Mouse (Mus musculus) heart, embryonic 10.5 days (tissue): ENCODE results near the gene Zfp114. TPM values are rescaled to one million over a fixed set of nuclear protein-coding genes. Genes with fewer than 3 reads are reported as not detected.

Source experiments
- DNase-seq: peaks from one replicate; pipeline ENCODE4 v3.0.0-alpha.2; 2017; ENCODE audit warnings: low spot score
- H3K27ac ChIP-seq: fragments of 300-500 bp; sonication (generic); 2 replicates; pipeline ENCODE4 v1.5.1; 2016; ENCODE audit warnings: mild to moderate bottlenecking
- H3K27me3 ChIP-seq: fragments of 300-500 bp; sonication (generic); 2 replicates; pipeline ENCODE4 v1.6.1; 2016; ENCODE audit warnings: mild to moderate bottlenecking; ENCODE audit not compliant: poor library complexity, insufficient read depth, severe bottlenecking
- H3K36me3 ChIP-seq: fragments of 300-500 bp; sonication (generic); 2 replicates; pipeline ENCODE4 v1.6.1; 2016; ENCODE audit warnings: mild to moderate bottlenecking, moderate library complexity
- H3K4me1 ChIP-seq: fragments of 300-500 bp; sonication (generic); 2 replicates; pipeline ENCODE4 v1.6.1; 2016; ENCODE audit warnings: mild to moderate bottlenecking
- H3K4me3 ChIP-seq: fragments of 300-500 bp; sonication (generic); 2 replicates; pipeline ENCODE4 v1.5.1; 2016; ENCODE audit warnings: mild to moderate bottlenecking, moderate library complexity
- H3K9me3 ChIP-seq: fragments of 300-500 bp; sonication (generic); 2 replicates; pipeline ENCODE4 v1.6.1; 2016; ENCODE audit warnings: mild to moderate bottlenecking, moderate library complexity
- WGBS: fragments of 180-500 bp; shearing (Covaris S2); methylation state at CpG from one replicate; pipeline ENCODE4 v1.1.7; 2016; 5-methylcytosine and 5-hydroxymethylcytosine counted together
- polyA plus RNA-seq: library from polyadenylated mRNA; unstranded; fragments of >200 nt; fragmentation: Nextera tagmentation; extraction: Ambion mirVana; gene quantifications from 2 replicates; pipeline ENCODE4 v1.2.1, GENCODE M21; 2016

Zfp114 gene
- polyA plus RNA-seq, 1 experiment from 2014 or later = 5.0 TPM

DNA sequence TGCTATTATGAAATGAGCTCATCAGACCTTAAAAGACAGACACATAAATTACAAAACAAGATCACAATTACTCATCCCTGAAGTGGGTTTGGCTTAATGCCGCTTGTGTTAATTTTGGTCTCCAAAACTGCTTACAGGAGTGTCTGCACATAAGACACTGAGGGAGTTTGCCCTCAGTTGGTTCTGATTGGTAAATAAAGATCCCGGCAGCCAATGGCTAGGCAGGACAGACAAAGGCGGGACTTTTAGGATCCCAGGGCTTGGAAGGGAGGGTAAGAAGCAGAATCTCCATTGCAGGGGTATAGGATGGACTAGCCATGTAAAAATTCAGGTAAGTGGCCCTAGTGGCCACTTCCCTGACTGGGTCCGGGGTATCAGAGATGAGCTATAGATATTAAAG lies 22.1 kb downstream of the Zfp114 start:
- Histone ChIP-seq H3K27me3 (no peaks in the 10 kb centered on the region), H3K4me1 (no peaks in the 10 kb centered on the region), H3K4me3 (no peak overlapping the region), H3K36me3 (peaks cover 77% of the 10 kb centered on the region), H3K27ac (no peak overlapping the region), H3K9me3 (peaks cover 22% of the 10 kb centered on the region)
- no peak for DNase-seq
- 90% methylated on average over 4 of the region's 4 CpGs for WGBS

DNA sequence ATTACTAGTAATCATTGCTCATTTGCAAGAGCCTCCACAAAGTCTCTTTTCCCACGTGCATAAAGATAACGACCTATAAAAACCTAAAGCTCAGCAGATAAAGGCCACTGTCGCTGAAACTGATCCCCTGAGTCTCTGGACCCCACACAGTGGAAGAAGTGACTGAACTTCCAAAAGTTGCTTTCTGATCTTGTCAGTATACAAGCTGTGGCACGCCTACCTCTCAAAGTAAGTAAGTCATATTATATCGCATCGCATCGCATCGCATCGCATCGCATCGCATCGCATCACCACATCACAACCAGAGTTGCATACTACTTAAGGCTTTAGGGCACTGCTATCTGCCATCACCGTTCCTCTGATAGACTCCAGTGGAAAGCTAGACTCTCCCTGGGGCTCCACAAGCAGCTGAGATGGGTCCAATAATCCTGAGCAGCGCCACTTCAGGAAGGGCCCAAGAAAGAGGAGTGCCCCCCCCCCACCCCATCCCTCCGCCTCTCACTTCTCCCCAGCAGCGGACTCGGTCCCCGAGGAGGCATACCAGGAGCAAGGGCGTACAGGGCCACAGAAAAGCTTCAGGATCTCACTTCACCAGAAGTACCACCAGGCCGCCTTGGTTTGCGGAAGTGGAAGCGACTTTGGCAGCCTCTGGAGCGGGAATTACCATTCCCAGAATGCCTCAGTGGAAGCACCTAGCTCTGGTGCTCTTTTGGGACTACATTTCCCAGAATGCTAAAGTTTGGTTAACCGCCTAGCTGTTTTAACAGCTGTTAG lies 32.8 kb downstream of the Zfp114 start:
- H3K27ac ChIP-seq = peak overlapping the region; percentile 95
- H3K4me3 ChIP-seq = peak overlapping the region; percentile 77
- no peaks in the 10 kb centered on the region for H3K9me3 ChIP-seq
- peak; percentile 92 for DNase-seq
- peaks cover 33% of the 10 kb centered on the region for H3K36me3 ChIP-seq
- H3K4me1 ChIP-seq = peaks cover 4% of the 10 kb centered on the region; the same call in 1 of the 2 replicates
- WGBS = 14% methylated on average over 24 of the region's 24 CpGs
- no peaks in the 10 kb centered on the region for H3K27me3 ChIP-seq

- H3K27me3 ChIP-seq = no peaks in the 10 kb centered on the region
- H3K9me3 ChIP-seq = no peaks in the 10 kb centered on the region
- 59% methylated on average over 7 of the region's 7 CpGs for WGBS
- peak overlapping the region; percentile 77 for H3K4me3 ChIP-seq
- DNase-seq = no peak
- peaks cover 4% of the 10 kb centered on the region; the same call in 1 of the 2 replicates for H3K4me1 ChIP-seq
- H3K36me3 ChIP-seq = peaks cover 26% of the 10 kb centered on the region
- no peak overlapping the region; the same call in 1 of the 2 replicates for H3K27ac ChIP-seq
Observed at GRCm38 (mm10) chr7:24208282-24208886, 33.5 kb downstream of the Zfp114 start.

DNA sequence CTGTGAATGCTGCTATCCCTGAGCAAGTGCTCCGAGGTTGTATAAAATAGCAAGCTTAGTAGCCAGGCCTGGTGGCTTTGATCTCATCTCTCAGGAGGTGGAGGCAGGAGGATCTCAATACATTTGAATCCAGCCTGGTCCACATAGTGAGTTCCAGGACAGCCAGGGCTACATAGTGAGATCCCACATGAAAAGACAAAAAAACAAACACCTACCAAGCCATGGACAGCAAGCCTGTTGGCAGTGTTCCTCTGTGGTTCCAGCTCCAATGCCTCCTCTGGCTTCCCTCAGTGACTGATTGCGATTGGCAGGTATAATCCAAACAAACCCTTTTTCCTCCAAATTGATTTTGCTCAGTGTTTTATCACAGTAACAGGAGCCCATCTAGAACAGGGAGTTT lies 35.4 kb downstream of the Zfp114 start:
- WGBS = 79% methylated on average over 2 of the region's 2 CpGs
- Histone ChIP-seq H3K9me3 (no peaks in the 10 kb centered on the region), H3K36me3 (peaks cover 7% of the 10 kb centered on the region; the same call in 1 of the 2 replicates), H3K4me1 (peaks cover 4% of the 10 kb centered on the region; the same call in 1 of the 2 replicates), H3K27me3 (no peaks in the 10 kb centered on the region), H3K27ac (no peak overlapping the region), H3K4me3 (no peak overlapping the region)
- peak; percentile 64 for DNase-seq

DNA sequence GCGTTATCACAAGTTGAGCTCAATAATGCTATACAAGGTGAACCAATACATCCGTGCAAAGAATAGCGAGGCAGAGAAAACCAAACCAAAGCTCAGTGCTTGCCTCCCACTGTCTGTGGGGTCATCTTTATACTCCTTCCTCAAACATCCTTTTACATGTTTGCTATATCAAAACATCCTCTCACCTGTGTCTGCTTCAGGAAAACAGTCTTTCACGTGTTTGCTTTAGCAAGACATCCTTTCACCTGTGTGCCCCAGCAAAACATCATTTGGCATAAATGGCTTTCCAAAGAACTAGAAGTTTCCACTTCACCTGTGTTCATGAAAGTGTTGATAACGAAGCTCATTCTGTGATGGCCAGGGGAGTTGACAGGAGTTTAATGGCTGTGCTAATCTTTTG lies 36.5 kb downstream of the Zfp114 start, which contains the start of gene Zfp111:
Gene Zfp111 (minus strand): TSS at position 101 of the 400 bp plus-strand sequence.
- 67% methylated on average over 5 of the region's 5 CpGs for WGBS

More for the DNA sequence above, 36.5 kb downstream of the Zfp114 start, which contains the start of gene Zfp111:
- H3K27ac ChIP-seq = no peak within 1 kb of the TSS
- DNase-seq = no peak
- H3K36me3 ChIP-seq = no peaks in the 10 kb centered on the region
- peaks cover 4% of the 10 kb centered on the region; the same call in 1 of the 2 replicates for H3K4me1 ChIP-seq
- H3K9me3 ChIP-seq = no peaks in the 10 kb centered on the region
- H3K4me3 ChIP-seq = no peak within 1 kb of the TSS
- no peaks in the 10 kb centered on the region for H3K27me3 ChIP-seq

Other genes starting within 250 kb of the Zfp114 start
- gene Vmn1r179, start 248.1 kb upstream of the Zfp114 start, polyA plus RNA-seq = not detected in 2 replicates
- gene Vmn1r180, start 224.4 kb upstream of the Zfp114 start, polyA plus RNA-seq = not detected in 2 replicates
- gene Vmn1r181, start 200.4 kb upstream of the Zfp114 start, polyA plus RNA-seq = not detected in 2 replicates
- not detected in 2 replicates for gene V1rd19, start 173.4 kb upstream of the Zfp114 start, polyA plus RNA-seq
- not detected in 2 replicates for gene Vmn1r183, start 121.8 kb upstream of the Zfp114 start, polyA plus RNA-seq
- 19.3 and 19.8 TPM in 2 replicates for gene Zfp180, start 93.1 kb upstream of the Zfp114 start, polyA plus RNA-seq
- 4.6 and 5.0 TPM in 2 replicates for gene Zfp112, start 62.7 kb upstream of the Zfp114 start, polyA plus RNA-seq
- 8.1 and 11.5 TPM in 2 replicates for gene Zfp235, start 40.9 kb upstream of the Zfp114 start, polyA plus RNA-seq
- 7.3 and 8.4 TPM in 2 replicates for gene Zfp111, start 36.4 kb downstream of the Zfp114 start, polyA plus RNA-seq
- gene Zfp109, start 62.5 kb downstream of the Zfp114 start, polyA plus RNA-seq = 4.4 and 4.6 TPM in 2 replicates
- 1.8 and 2.5 TPM in 2 replicates for gene Zfp108, start 79.7 kb downstream of the Zfp114 start, polyA plus RNA-seq
- 5.8 and 6.4 TPM in 2 replicates for gene Zfp93, start 95.4 kb downstream of the Zfp114 start, polyA plus RNA-seq
- gene Zfp61, start 126.2 kb downstream of the Zfp114 start, polyA plus RNA-seq = 20.7 and 27.2 TPM in 2 replicates
- gene Zfp94, start 141.6 kb downstream of the Zfp114 start, polyA plus RNA-seq = 7.0 and 10.1 TPM in 2 replicates
- not detected in 2 replicates for gene Tescl, start 158.9 kb downstream of the Zfp114 start, polyA plus RNA-seq
- gene Lypd5, start 174.1 kb downstream of the Zfp114 start, polyA plus RNA-seq = not detected in 2 replicates
- gene Kcnn4, start 195.2 kb downstream of the Zfp114 start, polyA plus RNA-seq = 11.7 and 14.2 TPM in 2 replicates
- gene Smg9, start 224.6 kb downstream of the Zfp114 start, polyA plus RNA-seq = 25.4 and 27.7 TPM in 2 replicates